Mouse (Mus musculus) CH12.LX (cell line): ENCODE results near the gene Eloa.

Source experiments
- CTCF ChIP-seq, 2 experiments: IDR thresholded peaks in 1 of 2; conservative IDR thresholded peaks in 1 of 2; 2 replicates each; pipeline ENCODE4 v1.5.1; 2011 to 2012; ENCODE audit warnings: low read depth in 2 of 2, low read length in 2 of 2, improper control_type of control experiment in 1 of 2, inconsistent platforms in 1 of 2, mild to moderate bottlenecking in 1 of 2, moderate library complexity in 1 of 2
- ELF1 ChIP-seq: IDR thresholded peaks from 2 replicates; pipeline ENCODE4 v1.6.1; 2014; ENCODE audit warnings: low read depth, mild to moderate bottlenecking, inconsistent platforms, low read length, improper control_type of control experiment
- EP300 ChIP-seq: IDR thresholded peaks from 2 replicates; pipeline ENCODE4 v1.6.1; 2011; ENCODE audit warnings: low read length, improper control_type of control experiment
- GABPA ChIP-seq: IDR thresholded peaks from 2 replicates; pipeline ENCODE4 v1.6.1; 2012; ENCODE audit warnings: low read depth, low read length, improper control_type of control experiment, inconsistent platforms; ENCODE audit not compliant: insufficient replicate concordance
- JUND ChIP-seq: conservative IDR thresholded peaks from 2 replicates; pipeline ENCODE4 v1.6.1; 2011; ENCODE audit warnings: low read depth, low read length, improper control_type of control experiment
- MAX ChIP-seq: IDR thresholded peaks from 2 replicates; pipeline ENCODE4 v1.6.1; 2011; ENCODE audit warnings: low read length, improper control_type of control experiment
- MAZ ChIP-seq: IDR thresholded peaks from 2 replicates; pipeline ENCODE4 v1.6.1; 2012; ENCODE audit warnings: low read depth, mild to moderate bottlenecking, inconsistent platforms, low read length, improper control_type of control experiment, moderate library complexity
- POLR2A ChIP-seq: IDR thresholded peaks from 2 replicates; pipeline ENCODE4 v1.6.1; 2011; ENCODE audit warnings: low read depth, mild to moderate bottlenecking, improper control_type of control experiment, low read length
- RCOR1 ChIP-seq: conservative IDR thresholded peaks from 2 replicates; pipeline ENCODE4 v1.6.1; 2012; ENCODE audit warnings: low read depth, mild to moderate bottlenecking, inconsistent platforms, low read length, improper control_type of control experiment
- SMC3 ChIP-seq: IDR thresholded peaks from 2 replicates; pipeline ENCODE4 v1.6.1; 2011; ENCODE audit warnings: low read depth, low read length, improper control_type of control experiment
- UBTF ChIP-seq: IDR thresholded peaks from 2 replicates; pipeline ENCODE4 v1.6.1; 2012; ENCODE audit warnings: low read depth, mild to moderate bottlenecking, inconsistent platforms, low read length, improper control_type of control experiment, moderate library complexity
- USF2 ChIP-seq: conservative IDR thresholded peaks from 2 replicates; pipeline ENCODE4 v1.6.1; 2011; ENCODE audit warnings: low read depth, low read length, improper control_type of control experiment
- ZC3H11A ChIP-seq: IDR thresholded peaks from 2 replicates; pipeline ENCODE4 v1.6.1; 2012; ENCODE audit warnings: low read depth, mild to moderate bottlenecking, inconsistent platforms, low read length, improper control_type of control experiment
- ZMIZ1 ChIP-seq: IDR thresholded peaks from 2 replicates; pipeline ENCODE4 v1.6.1; 2012; ENCODE audit warnings: low read depth, mild to moderate bottlenecking, inconsistent platforms, low read length, improper control_type of control experiment

GRCm38 (mm10) chr4:135986943-135987710 lies 34.4 kb downstream of the Eloa start, which contains the start of gene Pithd1:
- TF ChIP-seq GABPA (no peak), ZMIZ1 (peak; percentile 97), CTCF (conservative IDR thresholded peaks at IDR 0.05 in 1 of 2, IDR thresholded peaks at IDR 0.05 in 1 of 2; ENCODE audit: low read depth in 2 of 2, low read length in 2 of 2) (peak in 1 of 2 experiments; percentile 35; a peak in 1 of 4 replicates), RCOR1 (no peak), UBTF (peak; percentile 94), POLR2A (peak; percentile 97), MAX (peak; percentile 84), SMC3 (no peak; the same call in 1 of the 2 replicates), ELF1 (peak; percentile 49; the same call in 1 of the 2 replicates), EP300 (no peak), JUND (no peak), MAZ (peak; percentile 79), USF2 (no peak), ZC3H11A (no peak)
